Mouse (Mus musculus): ENCODE measurements around the gene Vmn1r179.
"Not testable (repeated sequence)": the region's sequence is repeated elsewhere in the genome, so short reads cannot be mapped to it uniquely, and the experiment has no call there.

Gene Vmn1r179

DNA sequence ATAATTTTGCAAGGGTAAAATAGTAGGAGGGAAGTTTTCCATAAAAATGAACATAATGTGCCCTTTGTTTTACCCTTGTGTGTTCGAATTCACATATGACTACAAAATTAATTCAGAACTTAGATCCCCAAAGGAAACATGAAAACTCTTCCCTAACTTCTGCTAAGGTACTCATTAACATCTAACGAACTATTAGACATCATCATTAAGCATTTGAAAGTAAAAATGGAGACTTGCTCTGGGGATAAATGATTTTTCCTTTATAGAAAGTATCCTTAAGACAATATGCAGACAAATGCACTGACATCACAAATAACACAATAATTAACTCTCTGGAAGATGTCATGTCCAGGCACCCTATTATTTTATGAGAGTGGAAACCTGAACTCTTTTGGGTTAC lies at the start of gene Vmn1r179:
Gene Vmn1r179 (plus strand): TSS at position 301 of the 400 bp plus-strand sequence.
- no peak for DNase-seq

- DNase-seq: no peak
Measured at GRCm38 (mm10) chr7:23891709-23892108, 35.1 kb upstream of the Vmn1r179 start, which contains the start of gene Vmn1r178. Vmn1r178 (plus strand) TSS chr7:23892009.

DNA sequence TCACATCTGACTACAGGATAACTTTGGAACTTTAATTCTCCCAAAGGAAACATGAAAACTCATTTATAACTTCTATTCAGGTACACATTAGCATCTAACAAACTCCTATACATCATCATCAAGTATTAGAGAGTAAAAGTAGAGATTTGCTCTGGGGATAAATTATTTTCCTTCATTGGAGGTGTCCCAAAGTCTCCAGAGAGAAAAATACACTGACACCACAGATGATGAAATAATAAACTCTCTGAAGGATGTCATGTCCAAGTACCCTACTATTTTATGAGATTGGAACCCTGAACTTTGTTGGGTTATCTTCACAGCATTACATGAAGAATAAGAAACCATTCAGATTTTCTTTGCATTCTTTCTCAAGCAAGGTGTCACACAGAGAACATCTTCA lies 23.6 kb downstream of the Vmn1r179 start, which contains the start of gene Vmn1r180:
Gene Vmn1r180 (plus strand): TSS at position 301 of the 400 bp plus-strand sequence.
- DNase-seq: no peak

DNA sequence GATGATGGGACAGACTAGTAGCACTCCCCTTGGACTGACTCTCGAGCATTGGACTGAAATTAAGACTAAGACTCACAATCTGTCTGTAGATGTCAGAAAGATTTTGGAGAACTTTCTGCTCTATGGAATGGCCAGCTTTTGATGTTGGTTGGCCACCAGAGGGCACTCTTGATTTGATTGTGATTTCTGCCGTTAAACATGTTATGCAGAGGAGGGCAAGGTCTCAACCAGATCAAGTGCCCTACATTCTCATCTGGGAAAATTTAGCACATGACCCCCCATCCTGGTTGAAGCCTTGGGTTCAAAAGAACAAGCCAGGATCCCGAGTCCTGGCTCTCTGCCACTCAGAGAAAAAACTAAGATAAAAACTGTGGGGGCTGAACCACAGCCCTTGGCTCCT lies 41.3 kb downstream of the Vmn1r179 start:
- peak in 1 of 2 experiments; percentile 5 for DNase-seq

DNA sequence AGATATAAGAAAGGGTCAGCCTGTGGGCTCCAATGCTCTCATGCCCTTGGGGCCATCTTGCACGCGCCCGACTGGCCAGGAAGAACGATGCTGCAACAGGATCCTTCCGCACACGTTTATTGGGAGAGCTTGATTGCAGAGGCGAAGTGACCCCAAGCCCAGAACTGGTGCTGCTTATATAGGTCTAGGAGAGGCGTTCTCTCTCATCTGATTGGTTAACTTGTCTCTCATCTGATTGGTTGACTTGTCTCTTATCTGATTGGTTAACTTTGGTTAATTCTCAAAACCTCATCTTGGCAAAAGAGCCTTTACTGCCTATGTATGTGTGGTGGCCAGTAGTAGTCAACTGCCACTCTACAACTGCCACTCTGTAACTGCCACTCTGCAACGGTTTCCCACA lies 47.5 kb downstream of the Vmn1r179 start, which contains the start of gene Vmn1r181:
Gene Vmn1r181 (plus strand): TSS at position 301 of the 400 bp plus-strand sequence.
- not testable (repeated sequence) for DNase-seq

Data from lung, adult 18-20 months (tissue).